Mouse (Mus musculus) myocyte (in vitro differentiated cells): ENCODE results near the gene Xrcc3.
A peak's percentile ranks its signal among the peaks of the same experiment; 100 is the strongest.

Experiments used
- CEBPB ChIP-seq: IDR thresholded peaks from 2 replicates; pipeline ENCODE4 v1.6.1; 2011; ENCODE audit warnings: mild to moderate bottlenecking, moderate library complexity; ENCODE audit not compliant: poor library complexity, insufficient read depth, severe bottlenecking
- MYOD1 ChIP-seq, 3 experiments: IDR thresholded peaks; one replicate each; pipeline ENCODE4 v1.6.1; 2011; ENCODE audit warnings: control low read depth in 2 of 3, low read depth in 2 of 3, mild to moderate bottlenecking in 2 of 3, moderate library complexity in 1 of 3; ENCODE audit not compliant: insufficient read length in 2 of 3, control insufficient read depth in 1 of 3
- POLR2A ChIP-seq: IDR thresholded peaks from one replicate; pipeline ENCODE4 v1.6.1; 2011; ENCODE audit warnings: low read depth, mild to moderate bottlenecking, control low read depth, moderate library complexity; ENCODE audit not compliant: insufficient read length
- POLR2AphosphoS2 ChIP-seq: IDR thresholded peaks from one replicate; pipeline ENCODE4 v1.6.1; 2011; ENCODE audit warnings: low read depth, control low read depth; ENCODE audit not compliant: insufficient read length
- SRF ChIP-seq: IDR thresholded peaks from one replicate; pipeline ENCODE4 v1.6.1; 2011; ENCODE audit warnings: low read depth; ENCODE audit not compliant: control insufficient read depth, insufficient read length
- TCF12 ChIP-seq: IDR thresholded peaks from one replicate; pipeline ENCODE4 v1.6.1; 2011; ENCODE audit warnings: mild to moderate bottlenecking, control low read depth; ENCODE audit not compliant: poor library complexity, insufficient read depth, severe bottlenecking

DNA sequence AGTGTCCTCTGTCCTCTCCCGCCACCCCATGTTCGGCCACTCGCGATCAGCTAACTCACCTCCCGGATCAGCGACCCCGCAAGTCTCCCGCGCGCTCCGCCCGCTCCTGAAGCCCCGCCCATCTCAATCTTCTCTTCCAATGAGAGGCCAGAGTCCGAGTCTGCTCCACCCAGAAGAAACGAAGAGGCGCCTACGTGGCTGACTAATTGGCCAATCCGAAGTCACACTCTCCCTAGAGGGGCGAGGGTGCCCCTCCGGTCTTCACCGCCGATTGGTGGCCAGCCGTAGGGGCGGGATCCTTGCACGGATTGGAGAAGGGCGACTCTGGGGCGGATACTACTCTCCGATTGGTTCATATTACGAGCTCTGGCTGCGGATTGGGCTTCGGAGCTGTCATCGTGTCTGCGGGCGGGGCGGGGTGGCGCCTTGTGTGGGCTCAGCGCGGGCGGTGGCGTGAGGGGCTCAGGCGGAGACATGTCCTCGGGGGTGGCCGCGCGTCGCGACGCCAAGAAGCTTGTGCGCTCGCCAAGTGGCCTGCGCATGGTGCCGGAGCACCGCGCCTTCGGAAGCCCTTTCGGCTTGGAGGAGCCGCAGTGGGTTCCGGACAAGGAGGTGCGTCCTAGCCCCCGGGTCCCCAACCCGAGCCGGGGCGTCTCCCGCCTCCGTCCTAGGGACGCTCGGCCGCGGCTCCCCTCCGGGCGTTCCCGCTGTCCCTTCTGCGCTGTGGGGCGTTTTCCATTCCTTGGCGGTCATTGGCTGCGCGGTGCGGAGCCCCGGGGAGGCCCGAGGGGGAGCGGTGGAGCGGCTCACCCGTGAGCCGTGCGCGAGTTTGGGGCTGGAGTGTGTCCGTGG lies at the start of gene Xrcc3, which contains the start of gene Zfyve21:
- TF ChIP-seq POLR2A (peak; percentile 92), MYOD1 (IDR thresholded peaks at IDR 0.05; ENCODE audit: control insufficient read depth in 1 of 3, insufficient read length in 2 of 3, low read depth in 2 of 3) (peak in 1 of 3 experiments; percentile 19), CEBPB (no peak), POLR2AphosphoS2 (peak; percentile 95), TCF12 (no peak), SRF (peak; percentile 60)
